Mouse (Mus musculus) erythroblast, embryonic 14.5 days (primary cell): Measurements from ENCODE around the gene Pex13. TPM values are rescaled to one million over a fixed set of nuclear protein-coding genes. Genes with fewer than 3 reads are reported as not detected.
A peak's percentile ranks its signal among the peaks of the same experiment; 100 is the strongest.

Experiments used
- H3K27me3 ChIP-seq: 2 replicates; pipeline ENCODE4 v1.6.1; 2012; ENCODE audit warnings: inconsistent platforms; ENCODE audit not compliant: control insufficient read depth
- H3K36me3 ChIP-seq: 2 replicates; pipeline ENCODE4 v1.6.1; 2012; ENCODE audit warnings: mild to moderate bottlenecking, inconsistent platforms; ENCODE audit not compliant: control insufficient read depth
- H3K4me1 ChIP-seq: 2 replicates; pipeline ENCODE4 v1.6.1; 2012; ENCODE audit warnings: inconsistent platforms; ENCODE audit not compliant: control insufficient read depth
- H3K4me3 ChIP-seq: replicated peaks from 2 replicates; pipeline ENCODE3; 2012; ENCODE audit warnings: moderate library complexity, mild to moderate bottlenecking, inconsistent platforms
- H3K9me3 ChIP-seq: 2 replicates; pipeline ENCODE4 v1.6.1; 2012; ENCODE audit warnings: low read length, inconsistent platforms, mixed read lengths; ENCODE audit not compliant: control insufficient read depth
- GATA1 ChIP-seq: IDR thresholded peaks from 2 replicates; pipeline ENCODE4 v1.6.1; 2012; ENCODE audit warnings: low read length, inconsistent platforms, mixed read lengths
- TAL1 ChIP-seq: IDR thresholded peaks from 3 replicates; pipeline ENCODE4 v1.6.1; 2012; ENCODE audit warnings: low read length, inconsistent platforms, mixed read lengths
- polyA plus RNA-seq: library from polyadenylated mRNA; stranded (reverse); fragments of >175 nt; gene quantifications from 2 replicates; pipeline ENCODE4 v1.2.3, GENCODE M21; 2012

Gene Pex13
- polyA plus RNA-seq = 0.09 and 0.11 TPM in 2 replicates

DNA sequence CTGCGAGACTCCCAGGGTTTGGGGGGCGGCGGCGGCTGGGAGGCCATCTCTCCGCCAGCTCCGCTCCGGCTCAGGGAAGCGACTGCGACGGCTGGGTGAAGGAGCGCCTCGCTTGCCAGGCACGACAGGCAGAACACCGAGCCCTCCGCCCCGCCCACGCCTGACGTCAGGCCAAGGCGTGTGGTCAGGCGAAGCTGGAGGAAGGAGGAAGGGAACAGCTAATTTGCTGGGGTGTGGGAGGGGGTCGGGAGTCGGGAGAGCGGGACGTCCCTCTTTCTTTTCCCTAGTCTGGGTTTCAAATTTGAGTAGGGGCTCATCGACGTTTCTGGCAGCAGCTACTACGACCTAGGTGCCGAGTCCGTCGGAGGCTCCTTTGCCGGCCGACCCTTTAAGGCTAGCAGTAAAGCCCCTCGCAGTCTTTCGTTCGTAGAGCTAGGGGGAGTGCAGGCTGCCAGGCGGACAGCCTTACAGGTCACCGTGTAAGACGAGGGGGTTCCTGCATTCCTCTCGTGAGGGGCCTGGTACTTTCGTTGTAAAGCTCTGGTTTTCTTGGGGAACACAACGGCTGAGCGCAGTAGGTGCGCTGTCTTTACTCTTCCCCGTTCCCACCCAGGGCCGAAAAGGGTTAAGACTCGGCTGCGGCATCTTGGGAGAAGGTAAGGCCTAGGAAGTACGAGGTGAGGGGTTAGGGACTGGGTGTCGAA is at the start of gene Pex13:
Gene Pex13, minus strand, starts transcription at position 162 of the 704 bp plus-strand sequence.
- H3K9me3 ChIP-seq = no peaks in the 10 kb centered on the region
- no peaks in the 10 kb centered on the region for H3K27me3 ChIP-seq
- no peak for TF ChIP-seq GATA1
- no peak for TF ChIP-seq TAL1
- H3K4me1 ChIP-seq = peaks cover 26% of the 10 kb centered on the region
- H3K4me3 ChIP-seq = peak within 1 kb of the TSS; percentile 81
- peaks cover 7% of the 10 kb centered on the region for H3K36me3 ChIP-seq

- peaks cover 82% of the 10 kb centered on the region for H3K36me3 ChIP-seq
- no peak overlapping the region for H3K4me3 ChIP-seq
- no peak for TF ChIP-seq TAL1
- TF ChIP-seq GATA1 = no peak
- H3K4me1 ChIP-seq = no peaks in the 10 kb centered on the region
- H3K9me3 ChIP-seq = no peaks in the 10 kb centered on the region
- no peaks in the 10 kb centered on the region for H3K27me3 ChIP-seq
Observed at GRCm38 (mm10) chr11:23712299-23712698, 46.5 kb upstream of the Pex13 start.

GRCm38 (mm10) chr11:23704604-23705294 is 39.0 kb upstream of the Pex13 start:
- H3K36me3 ChIP-seq = peaks cover 39% of the 10 kb centered on the region
- H3K27me3 ChIP-seq = no peaks in the 10 kb centered on the region
- no peaks in the 10 kb centered on the region for H3K4me1 ChIP-seq
- no peak overlapping the region for H3K4me3 ChIP-seq
- no peaks in the 10 kb centered on the region for H3K9me3 ChIP-seq
- TF ChIP-seq GATA1 = no peak
- TF ChIP-seq TAL1 = no peak

DNA sequence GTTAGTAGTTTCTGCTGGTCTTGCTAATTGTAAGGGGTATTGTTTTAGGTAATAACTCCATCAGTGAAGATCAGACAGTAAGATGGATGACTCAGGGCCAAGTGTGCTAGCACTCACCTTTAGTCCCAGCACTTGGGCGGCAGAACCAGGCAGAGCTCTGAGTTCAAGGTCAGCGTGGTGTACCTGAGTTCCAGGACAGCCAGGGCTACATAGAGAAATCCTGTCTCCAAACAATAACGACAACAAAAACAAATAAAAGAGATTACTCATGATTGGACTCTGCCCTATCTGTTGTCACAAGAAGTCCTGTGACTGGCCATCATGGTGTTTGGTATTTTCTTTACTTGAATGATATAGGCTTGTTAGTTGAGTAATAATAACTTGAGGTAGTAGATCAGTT is 36.1 kb upstream of the Pex13 start:
- H3K27me3 ChIP-seq = no peaks in the 10 kb centered on the region
- H3K9me3 ChIP-seq = no peaks in the 10 kb centered on the region
- peaks cover 23% of the 10 kb centered on the region for H3K36me3 ChIP-seq
- no peak overlapping the region for H3K4me3 ChIP-seq
- no peaks in the 10 kb centered on the region for H3K4me1 ChIP-seq
- TF ChIP-seq TAL1 (no peak), GATA1 (no peak)

DNA sequence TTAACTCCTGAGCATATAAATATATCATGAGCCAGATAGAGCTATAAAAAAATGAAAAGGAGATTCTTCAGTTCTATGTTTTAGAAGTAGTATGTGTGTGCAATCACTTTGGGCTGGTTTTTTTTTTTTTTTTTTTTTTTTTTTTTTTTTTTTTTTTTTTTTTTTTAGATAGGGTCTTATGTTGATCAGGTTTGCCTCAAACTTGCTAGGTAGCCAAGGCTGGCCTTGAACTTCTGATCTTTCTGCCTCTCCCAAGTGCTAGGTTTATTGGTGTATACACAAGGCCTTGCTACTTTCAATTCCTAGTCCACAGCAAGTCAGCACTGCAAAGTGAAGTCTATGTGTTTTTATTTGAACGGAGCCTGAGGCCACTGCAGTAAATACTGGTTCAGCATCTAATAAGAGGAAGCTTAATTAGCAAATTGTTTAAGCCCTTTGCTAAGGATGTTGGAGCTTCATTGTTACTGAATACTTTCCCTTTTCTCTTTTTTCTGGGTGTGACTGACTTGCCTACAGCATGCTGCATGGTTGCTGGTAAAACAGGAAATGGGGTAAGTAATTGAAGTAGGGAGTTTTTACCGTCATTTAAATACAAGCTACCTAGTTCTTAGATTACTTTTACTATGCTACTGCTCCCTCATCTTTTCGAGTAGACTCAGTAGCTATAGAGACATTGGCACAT is 33.8 kb upstream of the Pex13 start:
- Histone ChIP-seq H3K4me1 (no peaks in the 10 kb centered on the region), H3K4me3 (no peak overlapping the region), H3K27me3 (no peaks in the 10 kb centered on the region), H3K36me3 (peaks cover 21% of the 10 kb centered on the region), H3K9me3 (no peaks in the 10 kb centered on the region)
- TF ChIP-seq GATA1 (no peak), TAL1 (no peak)

- H3K36me3 ChIP-seq = peaks cover 17% of the 10 kb centered on the region
- H3K9me3 ChIP-seq = no peaks in the 10 kb centered on the region
- no peak for TF ChIP-seq GATA1
- no peak for TF ChIP-seq TAL1
- no peaks in the 10 kb centered on the region for H3K27me3 ChIP-seq
- H3K4me3 ChIP-seq = no peak overlapping the region
- no peaks in the 10 kb centered on the region for H3K4me1 ChIP-seq
Observed at GRCm38 (mm10) chr11:23698526-23698925, 32.8 kb upstream of the Pex13 start.

- Histone ChIP-seq H3K4me1 (no peaks in the 10 kb centered on the region), H3K4me3 (no peak overlapping the region), H3K27me3 (no peaks in the 10 kb centered on the region), H3K9me3 (no peaks in the 10 kb centered on the region), H3K36me3 (peaks cover 11% of the 10 kb centered on the region)
- TF ChIP-seq TAL1 (no peak), GATA1 (no peak)
Observed at GRCm38 (mm10) chr11:23695847-23696246, 30.1 kb upstream of the Pex13 start.

DNA sequence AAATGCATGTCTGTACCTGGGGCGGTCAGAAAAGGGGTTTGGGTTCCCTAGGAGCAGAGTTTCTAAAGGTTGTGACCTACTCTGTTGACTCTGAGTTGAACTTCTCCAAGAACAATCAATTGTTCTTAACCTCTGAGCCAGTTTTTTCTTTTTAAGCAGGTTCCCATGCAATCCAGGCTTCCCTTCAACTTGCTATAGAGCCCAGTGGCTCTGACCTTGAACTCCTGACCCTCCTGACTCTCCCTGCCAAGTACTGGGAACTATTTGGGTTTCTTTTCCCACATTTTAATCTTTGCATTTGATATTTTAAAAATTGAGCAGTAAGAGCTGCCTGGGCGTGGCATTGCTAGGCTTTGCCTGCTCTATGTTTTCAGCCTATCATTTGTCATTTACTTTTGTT is 27.5 kb upstream of the Pex13 start:
- TF ChIP-seq GATA1 (no peak), TAL1 (no peak)
- Histone ChIP-seq H3K9me3 (no peaks in the 10 kb centered on the region), H3K36me3 (peaks cover 13% of the 10 kb centered on the region), H3K4me1 (no peaks in the 10 kb centered on the region), H3K27me3 (no peaks in the 10 kb centered on the region), H3K4me3 (no peak overlapping the region)

GRCm38 (mm10) chr11:23688060-23688459 is 22.3 kb upstream of the Pex13 start:
- H3K36me3 ChIP-seq = peaks cover 20% of the 10 kb centered on the region
- no peaks in the 10 kb centered on the region for H3K9me3 ChIP-seq

More at GRCm38 (mm10) chr11:23688060-23688459, 22.3 kb upstream of the Pex13 start:
- TF ChIP-seq GATA1 (no peak), TAL1 (no peak)
- no peaks in the 10 kb centered on the region for H3K4me1 ChIP-seq
- H3K27me3 ChIP-seq = no peaks in the 10 kb centered on the region
- no peak overlapping the region for H3K4me3 ChIP-seq
